Mouse (Mus musculus) cerebellum, adult 11-12 months (tissue): ENCODE results near the gene Speer4c.
"Not testable (repeated sequence)": the region's sequence is repeated elsewhere in the genome, so short reads cannot be mapped to it uniquely, and the experiment has no call there.

ENCODE experiments used
- DNase-seq: peaks from one replicate; pipeline ENCODE4 v3.0.0; 2022

The Speer4c gene

GRCm38 (mm10) chr5:15714171-15714570 lies at the start of gene Speer4c:
TSS of gene Speer4c (minus strand) at chr5:15714271.
- DNase-seq: not testable (repeated sequence)

- no peak for DNase-seq
These were observed 33.6 kb upstream of the Speer4c start for GRCm38 (mm10) chr5:15747478-15748255.

- DNase-seq: no peak
These were observed 20.2 kb upstream of the Speer4c start for GRCm38 (mm10) chr5:15734097-15734867.

- DNase-seq: not testable (repeated sequence)
These were observed 11.2 kb downstream of the Speer4c start for GRCm38 (mm10) chr5:15702891-15703290.

GRCm38 (mm10) chr5:15697719-15698118 lies 16.4 kb downstream of the Speer4c start:
- DNase-seq: not testable (repeated sequence)

- DNase-seq: not testable (repeated sequence)
These were observed 22.2 kb downstream of the Speer4c start for GRCm38 (mm10) chr5:15691849-15692248.

GRCm38 (mm10) chr5:15690822-15691221 lies 23.2 kb downstream of the Speer4c start:
- not testable (repeated sequence) for DNase-seq

GRCm38 (mm10) chr5:15689659-15690213 lies 24.3 kb downstream of the Speer4c start:
- DNase-seq: not testable (repeated sequence)

- not testable (repeated sequence) for DNase-seq
These were observed 25.0 kb downstream of the Speer4c start for GRCm38 (mm10) chr5:15688874-15689658.

GRCm38 (mm10) chr5:15681301-15682035 lies 32.6 kb downstream of the Speer4c start:
- DNase-seq: not testable (repeated sequence)

- not testable (repeated sequence) for DNase-seq
These were observed 33.8 kb downstream of the Speer4c start for GRCm38 (mm10) chr5:15679980-15680949.

- not testable (repeated sequence) for DNase-seq
These were observed 35.2 kb downstream of the Speer4c start for GRCm38 (mm10) chr5:15678907-15679306.

GRCm38 (mm10) chr5:15677750-15678149 lies 36.3 kb downstream of the Speer4c start:
- not testable (repeated sequence) for DNase-seq

GRCm38 (mm10) chr5:15674429-15675244 lies 39.4 kb downstream of the Speer4c start:
- not testable (repeated sequence) for DNase-seq

- DNase-seq: not testable (repeated sequence)
These were observed 40.1 kb downstream of the Speer4c start for GRCm38 (mm10) chr5:15673989-15674388.

GRCm38 (mm10) chr5:15670789-15671188 lies 43.3 kb downstream of the Speer4c start:
- not testable (repeated sequence) for DNase-seq

GRCm38 (mm10) chr5:15663847-15664246 lies 50.2 kb downstream of the Speer4c start:
- not testable (repeated sequence) for DNase-seq
